Mouse (Mus musculus) fat pad, adult 2 months (tissue): ENCODE results near the gene Crebzf.

Experiments used
- DNase-seq: peaks from one replicate; pipeline ENCODE4 v3.0.0-alpha.2; 2011; ENCODE audit warnings: low read depth, low spot score; ENCODE audit errors: extremely low read depth

The Crebzf gene

DNA sequence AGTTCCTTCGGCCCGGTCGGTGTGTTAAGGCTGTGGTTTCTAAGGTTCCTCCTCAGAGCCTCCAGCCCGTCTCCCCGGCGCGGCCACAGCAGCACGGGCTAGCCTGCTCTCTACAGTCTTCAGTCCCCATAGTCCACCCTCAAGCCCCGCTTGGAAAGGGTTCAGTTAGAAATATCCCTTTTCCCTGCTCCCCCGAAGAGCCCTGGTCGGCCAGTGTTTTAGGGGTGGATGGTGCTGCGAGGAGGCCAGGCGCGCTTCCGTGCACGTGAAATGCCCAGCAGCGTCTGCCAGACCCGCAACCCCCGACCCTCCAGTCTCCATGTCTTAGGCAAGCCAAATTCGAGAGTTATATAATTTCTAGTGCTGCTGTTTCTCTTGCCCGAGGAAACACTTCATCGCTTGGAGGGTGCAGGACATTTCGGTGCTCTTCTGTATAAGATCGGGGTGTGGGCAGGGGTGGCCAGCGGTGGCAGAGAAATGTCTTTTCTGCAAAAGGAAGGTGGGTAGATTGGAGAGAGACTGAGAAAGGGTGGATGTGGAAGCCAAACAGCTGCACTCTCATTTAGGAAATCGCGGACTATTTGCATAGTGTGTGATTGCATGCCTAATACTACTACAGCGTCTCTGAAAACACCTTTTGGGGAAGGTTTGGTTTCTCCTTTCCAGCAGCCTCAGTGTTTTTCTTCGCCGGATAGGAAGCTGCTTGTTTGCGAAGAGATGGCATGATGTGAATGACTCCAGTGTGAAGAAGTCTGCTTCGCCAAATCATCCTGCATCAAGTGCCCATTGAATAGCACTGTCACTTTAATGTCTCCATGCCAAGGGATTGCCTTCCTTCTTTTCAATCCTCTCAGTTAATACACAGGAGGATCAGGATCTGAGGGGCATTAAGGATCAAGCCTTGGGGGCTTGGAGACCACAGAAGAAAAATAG lies 34.0 kb downstream of the Crebzf start, which contains the start of gene Dlg2:
Gene Dlg2 (plus strand): TSS at position 360 of the 933 bp plus-strand sequence.
- DNase-seq, result no peak

DNA sequence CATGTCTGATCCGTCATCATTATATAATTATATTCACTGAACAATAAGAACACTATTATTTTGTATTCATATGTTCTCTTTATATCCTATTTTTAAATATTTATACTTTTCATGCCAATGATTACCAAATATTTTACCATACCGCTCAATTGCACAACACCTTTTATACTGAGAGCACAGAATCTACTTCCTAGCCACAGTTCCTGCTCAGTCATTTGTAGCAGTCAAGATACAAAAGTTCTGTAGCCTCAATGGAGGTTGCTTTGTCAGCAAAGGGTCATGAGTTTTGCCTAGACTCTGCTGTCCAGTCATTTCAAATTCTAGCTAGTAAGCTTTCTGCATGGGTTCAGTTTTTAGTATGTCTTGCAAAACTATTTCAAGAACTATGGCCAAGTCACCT lies 40.1 kb downstream of the Crebzf start:
- no peak for DNase-seq
